Mouse (Mus musculus): ENCODE data around the gene Gm20388. TPM values are rescaled to one million over a fixed set of nuclear protein-coding genes. Genes with fewer than 3 reads are reported as not detected.

Gm20388 gene
- polyA plus RNA-seq, 1 experiment from 2014 or later = 7.4 TPM

DNA sequence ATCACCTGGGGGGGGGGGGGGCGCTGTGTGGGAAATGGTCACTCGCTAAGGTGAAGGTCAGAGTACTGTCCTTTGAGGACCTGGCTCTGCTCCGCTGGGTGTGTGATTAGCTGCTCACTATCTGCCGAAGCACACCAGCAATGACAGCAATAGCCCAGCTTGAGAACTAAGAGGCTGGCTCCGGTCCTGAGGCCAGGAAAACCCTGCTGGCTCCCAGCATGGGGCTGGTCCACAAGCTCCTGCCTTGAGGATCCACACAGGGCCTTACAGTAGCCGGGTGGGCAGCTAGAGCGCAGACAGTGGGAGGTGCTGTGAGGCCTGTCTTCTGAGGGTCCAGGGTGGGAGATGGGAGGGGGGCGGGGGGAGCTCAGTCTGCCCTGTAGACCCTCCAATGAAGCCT lies 397.5 kb downstream of the Gm20388 start:
- H3K9ac ChIP-seq (ENCODE audit: low read length) = no peak overlapping the region
- H3K4me2 ChIP-seq (ENCODE audit: low read depth, low read length) = no peak overlapping the region
- no peaks in the 10 kb centered on the region for H3K9me3 ChIP-seq (replicated peaks; ENCODE audit: control insufficient read depth, low read length)
- H3K27me3 ChIP-seq (ENCODE audit: control insufficient read depth, insufficient read depth, low read length) = no peaks in the 10 kb centered on the region
- H3K4me3 ChIP-seq (replicated peaks; ENCODE audit: low read length) = no peak overlapping the region
- 62% methylated on average over 8 of the region's 8 CpGs for WGBS
- peaks cover 26% of the 10 kb centered on the region for H3K4me1 ChIP-seq (ENCODE audit: control insufficient read depth, insufficient read depth, low read length)
- no peak for ATAC-seq (ENCODE audit: insufficient read depth, low FRiP score)
- H3K27ac ChIP-seq (ENCODE audit: low read length) = peak overlapping the region; percentile 4; the same call in 1 of the 2 replicates
- H3K36me3 ChIP-seq (ENCODE audit: control insufficient read depth, insufficient read depth, low read length) = no peaks in the 10 kb centered on the region

DNA sequence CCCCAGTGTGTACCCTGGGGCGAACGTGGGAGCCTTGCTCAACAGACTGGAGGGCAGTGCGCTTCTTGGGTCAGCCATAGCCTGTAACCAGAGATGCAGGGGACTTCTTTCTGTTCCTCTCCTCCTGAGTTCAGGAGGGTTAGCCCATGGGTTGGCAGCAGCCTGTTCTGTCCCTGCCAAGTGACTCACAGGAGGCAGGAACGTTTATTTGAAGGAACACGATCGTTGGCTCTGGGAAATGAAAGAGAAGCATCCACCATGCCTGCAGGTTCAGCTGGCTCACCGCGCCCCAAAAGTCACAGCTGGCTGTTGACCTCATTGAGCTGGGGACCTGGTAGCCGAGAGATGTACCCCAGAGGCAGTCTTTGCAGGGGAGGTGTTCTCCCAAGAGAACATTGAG lies 397.9 kb downstream of the Gm20388 start:
- peak overlapping the region; percentile 4; the same call in 1 of the 2 replicates for H3K27ac ChIP-seq (ENCODE audit: low read length)
- ATAC-seq (ENCODE audit: insufficient read depth, low FRiP score) = no peak
- no peak overlapping the region for H3K4me3 ChIP-seq (replicated peaks; ENCODE audit: low read length)
- H3K9ac ChIP-seq (ENCODE audit: low read length) = no peak overlapping the region
- H3K36me3 ChIP-seq (ENCODE audit: control insufficient read depth, insufficient read depth, low read length) = no peaks in the 10 kb centered on the region
- WGBS = 57% methylated on average over 9 of the region's 9 CpGs
- H3K9me3 ChIP-seq (replicated peaks; ENCODE audit: control insufficient read depth, low read length) = no peaks in the 10 kb centered on the region
- H3K4me2 ChIP-seq (ENCODE audit: low read depth, low read length) = no peak overlapping the region
- H3K4me1 ChIP-seq (ENCODE audit: control insufficient read depth, insufficient read depth, low read length) = peaks cover 24% of the 10 kb centered on the region
- no peaks in the 10 kb centered on the region for H3K27me3 ChIP-seq (ENCODE audit: control insufficient read depth, insufficient read depth, low read length)

DNA sequence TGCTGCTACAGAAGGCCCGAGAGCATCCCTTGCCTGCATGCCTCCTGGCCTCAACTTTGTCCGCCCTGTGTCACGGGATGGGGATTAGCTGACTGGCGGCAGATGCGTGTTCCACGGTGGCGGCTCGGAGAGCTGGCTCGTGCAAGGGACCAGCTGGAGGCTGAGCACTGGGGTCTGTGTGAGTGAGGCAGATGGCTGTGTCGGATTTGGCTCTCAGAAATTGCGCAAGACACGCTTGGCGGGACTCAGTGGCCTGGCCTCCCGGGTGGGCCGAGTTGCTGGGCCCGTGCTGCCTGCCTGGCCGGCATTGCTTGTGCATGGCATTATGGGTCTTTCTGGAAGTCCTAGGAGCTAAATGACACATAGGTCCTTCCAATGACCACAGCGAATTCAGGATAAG lies 398.7 kb downstream of the Gm20388 start:
- peaks cover 17% of the 10 kb centered on the region for H3K4me1 ChIP-seq (ENCODE audit: control insufficient read depth, insufficient read depth, low read length)
- WGBS = 49% methylated on average over 18 of the region's 18 CpGs
- H3K36me3 ChIP-seq (ENCODE audit: control insufficient read depth, insufficient read depth, low read length) = no peaks in the 10 kb centered on the region
- H3K4me2 ChIP-seq (ENCODE audit: low read depth, low read length) = no peak overlapping the region
- H3K27ac ChIP-seq (ENCODE audit: low read length) = peak overlapping the region; percentile 58; the same call in 1 of the 2 replicates
- no peaks in the 10 kb centered on the region for H3K9me3 ChIP-seq (replicated peaks; ENCODE audit: control insufficient read depth, low read length)
- peak; percentile 54 for ATAC-seq (ENCODE audit: insufficient read depth, low FRiP score)
- no peak overlapping the region for H3K4me3 ChIP-seq (replicated peaks; ENCODE audit: low read length)
- no peaks in the 10 kb centered on the region for H3K27me3 ChIP-seq (ENCODE audit: control insufficient read depth, insufficient read depth, low read length)
- no peak overlapping the region for H3K9ac ChIP-seq (ENCODE audit: low read length)

DNA sequence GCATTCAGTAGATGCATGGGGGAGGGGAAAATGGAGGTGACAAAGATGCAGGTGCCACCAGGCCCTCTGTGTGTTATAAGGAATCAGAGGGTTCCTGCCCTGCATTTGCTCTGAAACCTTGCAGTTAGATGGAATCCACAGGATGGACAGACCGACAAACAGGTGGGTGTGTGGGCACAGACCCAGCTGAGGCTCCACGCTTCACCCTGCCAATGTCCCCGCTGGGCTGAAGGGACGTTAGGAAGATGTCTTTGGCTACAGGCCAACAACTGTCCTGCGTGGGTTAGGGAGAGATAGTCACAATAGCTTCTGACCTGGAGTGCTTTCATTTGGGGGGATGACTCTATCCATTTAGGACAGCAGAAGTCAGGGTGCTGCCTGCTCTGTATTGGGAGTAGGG lies 399.4 kb downstream of the Gm20388 start:
- peaks cover 17% of the 10 kb centered on the region for H3K4me1 ChIP-seq (ENCODE audit: control insufficient read depth, insufficient read depth, low read length)
- 69% methylated on average over 5 of the region's 5 CpGs for WGBS
- no peak for ATAC-seq (ENCODE audit: insufficient read depth, low FRiP score)

DNA sequence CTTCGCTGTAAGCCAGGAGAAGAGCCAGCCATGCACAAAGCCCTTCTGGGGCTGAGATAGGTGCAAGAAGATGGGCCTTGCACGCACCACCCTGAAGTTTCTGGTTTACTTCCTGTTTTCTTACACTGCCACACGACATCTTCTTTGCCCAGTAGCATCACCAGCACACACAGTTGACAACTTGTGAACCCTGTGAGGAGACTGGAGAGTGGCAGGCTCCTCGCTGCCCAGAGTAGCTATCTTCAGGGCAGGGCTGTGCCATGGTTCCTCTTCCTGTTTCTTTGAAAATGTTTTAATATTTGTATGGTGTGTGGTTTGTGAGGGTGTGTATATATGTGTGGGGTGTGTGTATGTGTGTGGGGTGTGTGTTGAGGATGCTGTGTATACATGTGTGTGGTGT lies 401.8 kb downstream of the Gm20388 start:
- Histone ChIP-seq H3K9me3 (replicated peaks; ENCODE audit: control insufficient read depth, low read length) (no peaks in the 10 kb centered on the region), H3K27me3 (ENCODE audit: control insufficient read depth, insufficient read depth, low read length) (no peaks in the 10 kb centered on the region), H3K27ac (ENCODE audit: low read length) (no peak overlapping the region), H3K4me3 (replicated peaks; ENCODE audit: low read length) (no peak overlapping the region), H3K36me3 (ENCODE audit: control insufficient read depth, insufficient read depth, low read length) (no peaks in the 10 kb centered on the region), H3K9ac (ENCODE audit: low read length) (no peak overlapping the region), H3K4me1 (ENCODE audit: control insufficient read depth, insufficient read depth, low read length) (peaks cover 11% of the 10 kb centered on the region), H3K4me2 (ENCODE audit: low read depth, low read length) (no peak overlapping the region)
- WGBS = 76% methylated on average over 4 of the region's 4 CpGs
- ATAC-seq (ENCODE audit: insufficient read depth, low FRiP score) = no peak

More for the DNA sequence above, 399.4 kb downstream of the Gm20388 start:
- Histone ChIP-seq H3K36me3 (ENCODE audit: control insufficient read depth, insufficient read depth, low read length) (no peaks in the 10 kb centered on the region), H3K27me3 (ENCODE audit: control insufficient read depth, insufficient read depth, low read length) (no peaks in the 10 kb centered on the region), H3K9me3 (replicated peaks; ENCODE audit: control insufficient read depth, low read length) (no peaks in the 10 kb centered on the region), H3K4me2 (ENCODE audit: low read depth, low read length) (no peak overlapping the region), H3K4me3 (replicated peaks; ENCODE audit: low read length) (no peak overlapping the region), H3K9ac (ENCODE audit: low read length) (no peak overlapping the region), H3K27ac (ENCODE audit: low read length) (no peak overlapping the region)

DNA sequence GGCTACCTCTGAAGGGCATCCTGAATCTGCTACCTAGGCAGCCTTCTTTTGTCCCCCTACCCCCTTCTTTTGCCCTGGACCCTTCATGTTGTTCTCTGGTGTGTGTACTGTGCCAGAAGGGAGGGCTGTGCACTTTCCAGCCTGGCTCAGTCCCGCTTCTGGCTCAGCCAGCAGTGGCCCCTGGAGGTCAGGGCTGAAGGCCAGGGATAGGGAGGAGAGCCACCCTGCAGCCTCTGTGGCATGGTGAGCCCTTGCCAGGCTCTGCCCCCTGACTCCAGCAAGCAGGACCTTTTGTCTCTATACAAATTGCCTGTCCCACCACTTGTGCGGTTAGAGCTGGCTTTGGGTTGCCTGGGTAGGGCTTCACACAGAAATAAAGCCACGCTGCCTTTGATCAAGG lies 403.0 kb downstream of the Gm20388 start:
- no peak for ATAC-seq (ENCODE audit: insufficient read depth, low FRiP score)
- H3K4me2 ChIP-seq (ENCODE audit: low read depth, low read length) = no peak overlapping the region
- peaks cover 14% of the 10 kb centered on the region for H3K4me1 ChIP-seq (ENCODE audit: control insufficient read depth, insufficient read depth, low read length)
- no peaks in the 10 kb centered on the region for H3K36me3 ChIP-seq (ENCODE audit: control insufficient read depth, insufficient read depth, low read length)
- no peak overlapping the region for H3K9ac ChIP-seq (ENCODE audit: low read length)
- H3K9me3 ChIP-seq (replicated peaks; ENCODE audit: control insufficient read depth, low read length) = no peaks in the 10 kb centered on the region
- no peak overlapping the region for H3K4me3 ChIP-seq (replicated peaks; ENCODE audit: low read length)
- H3K27ac ChIP-seq (ENCODE audit: low read length) = no peak overlapping the region
- WGBS = 80% methylated on average over 3 of the region's 3 CpGs
- no peaks in the 10 kb centered on the region for H3K27me3 ChIP-seq (ENCODE audit: control insufficient read depth, insufficient read depth, low read length)

DNA sequence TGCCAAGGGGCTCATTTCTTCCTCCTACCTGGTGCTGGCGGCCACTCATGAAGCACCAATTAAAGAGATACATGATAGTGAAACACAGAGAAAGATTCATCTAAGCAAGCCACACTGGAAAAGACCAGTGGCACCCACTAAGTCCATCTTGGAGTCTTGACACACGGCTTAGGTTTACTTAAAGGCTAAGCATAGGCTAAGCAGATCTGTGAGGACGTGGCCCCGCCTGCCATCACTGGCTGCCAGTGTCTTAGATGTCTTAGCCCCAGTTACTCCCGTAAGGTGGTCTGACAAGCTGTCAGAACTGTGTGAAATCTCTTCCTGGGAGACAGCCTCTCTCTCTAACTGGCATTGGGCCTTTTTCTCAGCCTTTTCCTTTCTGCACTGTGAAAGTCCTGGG lies 404.3 kb downstream of the Gm20388 start:
- no peak for ATAC-seq (ENCODE audit: insufficient read depth, low FRiP score)
- Histone ChIP-seq H3K27ac (ENCODE audit: low read length) (no peak overlapping the region), H3K9me3 (replicated peaks; ENCODE audit: control insufficient read depth, low read length) (no peaks in the 10 kb centered on the region), H3K36me3 (ENCODE audit: control insufficient read depth, insufficient read depth, low read length) (no peaks in the 10 kb centered on the region), H3K4me3 (replicated peaks; ENCODE audit: low read length) (no peak overlapping the region), H3K4me1 (ENCODE audit: control insufficient read depth, insufficient read depth, low read length) (peaks cover 5% of the 10 kb centered on the region), H3K9ac (ENCODE audit: low read length) (no peak overlapping the region), H3K4me2 (ENCODE audit: low read depth, low read length) (no peak overlapping the region), H3K27me3 (ENCODE audit: control insufficient read depth, insufficient read depth, low read length) (no peaks in the 10 kb centered on the region)
- WGBS = 70% methylated on average over 5 of the region's 5 CpGs

DNA sequence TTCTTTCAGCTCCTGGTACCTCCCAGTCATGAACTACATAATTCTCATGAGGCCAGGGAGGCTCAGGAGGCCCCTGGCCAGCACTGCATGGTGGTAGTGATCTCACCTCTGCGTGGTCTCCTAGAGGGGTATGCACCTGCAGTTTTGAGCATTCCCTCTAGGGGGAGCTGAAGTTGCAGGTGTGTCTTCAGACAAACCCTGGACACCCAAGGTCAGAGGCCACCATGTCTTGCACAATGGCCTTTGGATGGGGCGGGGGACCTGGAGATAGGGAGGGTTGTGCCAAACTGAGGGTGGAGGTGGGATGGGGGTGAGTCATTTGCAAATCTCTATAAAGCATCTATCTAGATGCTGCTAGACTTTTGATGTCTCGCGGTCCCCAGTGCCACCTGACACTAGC lies 405.0 kb downstream of the Gm20388 start:
- peaks cover 4% of the 10 kb centered on the region; the same call in 1 of the 2 replicates for H3K4me1 ChIP-seq (ENCODE audit: control insufficient read depth, insufficient read depth, low read length)
- no peak overlapping the region for H3K4me2 ChIP-seq (ENCODE audit: low read depth, low read length)
- no peaks in the 10 kb centered on the region for H3K36me3 ChIP-seq (ENCODE audit: control insufficient read depth, insufficient read depth, low read length)
- no peak overlapping the region for H3K4me3 ChIP-seq (replicated peaks; ENCODE audit: low read length)
- no peak overlapping the region for H3K9ac ChIP-seq (ENCODE audit: low read length)
- no peak for ATAC-seq (ENCODE audit: insufficient read depth, low FRiP score)
- 82% methylated on average over 4 of the region's 4 CpGs for WGBS
- H3K9me3 ChIP-seq (replicated peaks; ENCODE audit: control insufficient read depth, low read length) = no peaks in the 10 kb centered on the region
- H3K27me3 ChIP-seq (ENCODE audit: control insufficient read depth, insufficient read depth, low read length) = no peaks in the 10 kb centered on the region
- no peak overlapping the region for H3K27ac ChIP-seq (ENCODE audit: low read length)

DNA sequence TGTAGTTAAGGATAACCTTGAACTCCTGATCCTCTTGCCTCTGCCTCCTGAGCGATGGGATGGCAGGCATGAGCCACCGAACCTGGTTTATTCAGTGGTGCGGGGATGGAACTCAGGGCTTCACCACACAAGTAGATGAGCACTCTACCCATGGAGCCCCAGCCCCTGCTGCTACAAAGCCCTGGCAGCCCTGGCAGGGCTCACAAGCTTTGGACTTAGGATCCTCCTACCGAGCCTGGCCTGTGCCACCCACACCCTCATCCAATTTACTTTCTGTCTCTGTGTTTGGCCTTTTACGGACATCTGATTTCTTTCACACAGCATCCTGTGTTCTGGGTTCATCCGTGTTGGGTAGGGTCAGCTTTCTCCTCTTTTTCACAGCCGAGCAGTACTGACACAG lies 406.1 kb downstream of the Gm20388 start:
- H3K9ac ChIP-seq (ENCODE audit: low read length) = no peak overlapping the region
- WGBS = 79% methylated on average over 7 of the region's 7 CpGs
- H3K9me3 ChIP-seq (replicated peaks; ENCODE audit: control insufficient read depth, low read length) = no peaks in the 10 kb centered on the region
- no peaks in the 10 kb centered on the region for H3K36me3 ChIP-seq (ENCODE audit: control insufficient read depth, insufficient read depth, low read length)
- H3K4me1 ChIP-seq (ENCODE audit: control insufficient read depth, insufficient read depth, low read length) = peaks cover 4% of the 10 kb centered on the region; the same call in 1 of the 2 replicates
- no peak for ATAC-seq (ENCODE audit: insufficient read depth, low FRiP score)
- no peak overlapping the region for H3K4me3 ChIP-seq (replicated peaks; ENCODE audit: low read length)
- no peak overlapping the region for H3K4me2 ChIP-seq (ENCODE audit: low read depth, low read length)
- H3K27ac ChIP-seq (ENCODE audit: low read length) = no peak overlapping the region
- no peaks in the 10 kb centered on the region for H3K27me3 ChIP-seq (ENCODE audit: control insufficient read depth, insufficient read depth, low read length)
